Mouse (Mus musculus): ENCODE results near the gene Cuedc1.

Cuedc1 gene

GRCm38 (mm10) chr11:88086737-88087627 lies 10.9 kb upstream of the Cuedc1 start:
- peak; percentile 68 for DNase-seq (ENCODE audit: low spot score)

DNA sequence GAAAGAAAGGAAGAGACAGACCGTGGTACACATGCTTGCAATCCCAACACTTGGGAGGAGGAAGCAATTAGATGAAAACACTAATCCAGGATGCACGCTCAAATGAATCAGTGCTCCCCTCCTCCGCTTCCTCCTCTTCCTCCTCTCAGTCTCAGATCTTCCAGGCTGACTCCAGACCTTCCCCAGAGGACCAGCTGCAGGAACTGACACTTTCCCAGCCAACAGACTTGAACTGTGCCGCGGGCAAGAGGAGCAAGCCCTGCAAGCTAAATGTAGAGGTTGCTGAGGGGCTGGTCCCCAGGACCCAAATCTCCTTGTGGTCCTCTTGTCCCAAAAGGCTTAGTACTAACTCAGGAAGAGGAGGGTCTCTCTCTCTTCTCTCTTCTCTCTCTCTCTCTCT lies 8.7 kb upstream of the Cuedc1 start:
- no peak for DNase-seq (ENCODE audit: low spot score)

DNA sequence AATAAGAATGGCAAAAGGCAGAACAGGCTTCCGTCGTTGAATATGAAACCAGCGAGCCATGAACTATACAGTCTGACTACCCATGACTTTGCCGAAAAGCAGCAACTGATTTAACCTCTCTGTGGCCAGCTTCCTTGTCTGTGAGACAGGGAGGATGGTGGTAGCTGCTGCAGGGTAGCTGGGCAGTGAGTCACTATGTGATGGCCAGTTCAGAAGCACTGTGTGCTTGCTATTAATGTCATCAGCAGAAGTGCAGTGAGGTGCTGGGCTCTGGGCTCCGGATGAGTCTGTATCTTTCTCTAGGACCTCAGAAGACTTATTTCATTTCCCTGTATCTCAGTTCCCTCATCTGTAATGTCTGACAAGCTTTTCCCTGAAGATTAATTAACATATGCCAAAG lies 7.6 kb upstream of the Cuedc1 start:
- no peak for DNase-seq (ENCODE audit: low spot score)

DNA sequence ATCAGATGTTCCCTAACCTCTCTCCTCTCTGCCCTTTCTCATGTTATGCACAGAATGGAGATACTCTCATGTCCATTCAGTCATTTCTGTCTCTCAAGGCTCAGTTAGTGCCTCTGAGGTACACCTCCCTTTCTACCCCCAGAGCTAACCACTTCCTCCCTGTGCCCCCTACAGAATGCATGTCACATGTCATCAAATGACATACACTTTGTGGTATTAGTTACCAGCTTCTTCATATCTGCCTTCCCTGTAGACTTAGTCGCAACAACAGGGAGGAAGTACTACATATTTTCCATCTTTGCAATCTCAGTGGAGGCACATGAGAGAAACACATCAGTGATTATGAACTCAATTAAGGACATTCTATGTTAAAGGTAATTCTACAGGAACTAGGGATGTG lies 5.9 kb upstream of the Cuedc1 start:
- DNase-seq (ENCODE audit: low spot score): no peak

DNA sequence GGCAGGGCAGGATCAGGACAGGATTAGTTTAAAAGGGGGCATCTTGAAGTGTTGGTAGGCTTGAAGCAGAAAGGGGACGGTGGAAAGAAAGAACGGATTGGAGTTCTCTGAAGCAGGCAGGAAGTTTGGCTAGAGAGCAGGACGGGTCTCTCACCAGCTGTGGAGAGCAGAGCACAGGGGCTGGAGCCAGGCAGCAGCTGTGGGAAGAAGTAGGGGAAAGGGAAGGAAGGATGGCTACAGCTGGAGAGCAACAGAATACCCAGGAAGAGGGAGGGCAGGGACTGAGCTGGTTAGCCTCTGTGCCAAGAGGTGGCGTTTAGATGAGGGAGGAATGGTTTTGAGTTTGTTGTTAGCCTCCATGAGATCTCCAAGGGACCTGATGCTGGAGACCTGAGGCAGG lies 685 bp upstream of the Cuedc1 start:
- no peak for DNase-seq (ENCODE audit: low spot score)

DNA sequence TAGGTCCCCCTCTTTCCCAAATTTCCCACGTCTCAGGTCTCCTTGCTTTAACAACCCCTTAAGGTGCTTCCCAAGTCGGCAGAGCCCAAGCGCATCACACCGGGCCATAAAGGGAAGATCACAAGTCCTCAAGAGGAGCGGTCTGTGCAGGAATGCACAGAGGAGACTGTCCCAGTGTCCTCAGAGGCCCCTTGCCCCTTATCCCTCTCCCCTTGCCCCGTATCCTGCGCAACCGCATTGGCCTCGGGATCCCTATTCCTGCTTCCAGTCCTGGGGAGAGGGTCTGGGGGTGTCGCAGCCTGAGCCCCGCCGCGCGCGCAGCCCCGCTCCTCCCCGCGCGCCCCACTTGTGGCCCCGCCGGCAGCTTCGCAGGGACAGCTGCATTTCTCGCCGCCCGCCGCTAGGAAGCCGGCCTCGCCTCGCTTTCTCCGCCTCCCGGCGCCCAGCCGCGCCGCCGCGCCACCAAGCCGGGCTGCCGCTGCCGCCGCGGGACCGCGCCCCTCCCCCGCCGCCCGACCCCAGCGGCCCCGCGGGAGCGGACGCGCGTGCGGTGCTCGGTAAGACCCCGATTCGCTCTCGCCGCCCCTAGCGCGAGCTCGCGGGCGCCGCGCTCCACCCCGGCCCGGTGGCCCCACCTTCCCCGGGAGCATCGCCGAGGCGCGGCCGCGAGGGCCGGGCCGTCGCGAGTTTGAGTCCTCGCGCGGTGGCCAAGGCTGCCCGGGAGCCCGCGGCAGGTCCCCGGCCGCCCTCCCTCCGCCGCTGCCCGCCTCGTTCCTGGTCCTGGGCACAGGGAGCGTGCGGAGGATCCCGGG lies 1.1 kb downstream of the Cuedc1 start:
- DNase-seq (ENCODE audit: low spot score): no peak

DNA sequence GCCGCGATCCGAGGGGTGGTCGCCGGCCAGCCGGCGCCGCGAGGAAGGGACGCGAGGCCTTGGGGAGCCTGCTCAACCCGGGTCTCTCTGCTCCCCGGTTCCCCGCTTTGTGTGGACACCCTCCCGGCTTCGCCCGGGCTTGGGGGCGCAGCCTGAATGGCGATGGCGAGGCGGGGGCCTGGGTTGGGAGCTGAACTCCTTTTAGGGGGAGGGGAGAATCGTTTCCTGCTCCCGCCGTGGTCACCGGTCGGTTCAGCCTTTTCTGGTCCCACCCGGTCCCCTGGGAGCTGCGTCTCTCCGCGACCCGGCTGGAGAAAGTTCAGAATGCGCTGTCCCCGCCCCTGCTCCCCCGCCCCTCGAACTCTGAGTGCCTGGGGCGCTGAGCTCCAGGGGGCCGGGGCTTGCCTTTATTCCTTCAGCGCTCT lies 1.8 kb downstream of the Cuedc1 start:
- no peak for DNase-seq (ENCODE audit: low spot score)

- DNase-seq (ENCODE audit: low spot score): no peak
Observed at GRCm38 (mm10) chr11:88100170-88100569, 2.3 kb downstream of the Cuedc1 start.

- no peak for DNase-seq (ENCODE audit: low spot score)
Observed at GRCm38 (mm10) chr11:88103214-88103941, 5.5 kb downstream of the Cuedc1 start.

DNA sequence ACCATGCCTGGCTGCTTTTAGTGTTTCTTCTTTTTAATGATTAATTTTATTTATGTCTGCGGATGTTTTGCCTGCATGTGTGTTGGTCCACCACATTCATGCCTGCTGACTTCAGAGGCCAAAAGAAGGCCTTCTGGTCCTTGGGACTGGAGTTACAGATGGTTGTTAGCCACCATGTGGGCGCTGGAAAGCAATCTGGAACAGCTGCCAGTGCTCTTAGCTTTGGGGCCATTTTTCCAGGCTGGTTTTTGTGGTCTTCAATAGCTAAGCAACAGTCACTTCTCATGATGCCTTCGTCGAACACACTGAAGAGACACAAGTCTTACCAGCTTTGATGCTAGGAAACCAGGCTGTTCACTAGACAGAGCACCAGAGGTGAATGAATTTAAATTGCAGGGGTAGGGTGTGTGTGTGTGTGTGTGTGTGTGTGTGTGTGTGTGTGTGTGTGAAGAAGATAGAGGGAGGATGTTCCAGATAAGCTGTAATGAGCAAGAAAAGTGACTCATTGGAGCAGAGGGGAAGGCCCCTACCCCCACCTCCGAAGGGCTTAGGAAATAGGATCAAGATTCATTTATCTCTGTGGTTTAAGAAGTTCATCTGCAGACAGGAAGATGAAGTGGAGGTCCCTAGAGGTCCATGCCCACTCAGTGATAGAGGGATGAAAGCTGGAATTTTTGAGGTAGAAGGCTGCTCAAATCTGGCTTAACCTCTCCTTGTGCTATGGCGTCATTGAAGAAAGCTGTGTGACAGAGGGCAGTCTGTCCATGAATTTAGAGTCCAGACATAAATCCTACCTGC lies 7.8 kb downstream of the Cuedc1 start:
- DNase-seq (ENCODE audit: low spot score): no peak

- DNase-seq (ENCODE audit: low spot score): no peak
Observed at GRCm38 (mm10) chr11:88106292-88106554, 8.4 kb downstream of the Cuedc1 start.

- DNase-seq (ENCODE audit: low spot score): no peak
Observed at GRCm38 (mm10) chr11:88107365-88107764, 9.5 kb downstream of the Cuedc1 start.

- DNase-seq (ENCODE audit: low spot score): no peak
Observed at GRCm38 (mm10) chr11:88110031-88110594, 12.3 kb downstream of the Cuedc1 start.

DNA sequence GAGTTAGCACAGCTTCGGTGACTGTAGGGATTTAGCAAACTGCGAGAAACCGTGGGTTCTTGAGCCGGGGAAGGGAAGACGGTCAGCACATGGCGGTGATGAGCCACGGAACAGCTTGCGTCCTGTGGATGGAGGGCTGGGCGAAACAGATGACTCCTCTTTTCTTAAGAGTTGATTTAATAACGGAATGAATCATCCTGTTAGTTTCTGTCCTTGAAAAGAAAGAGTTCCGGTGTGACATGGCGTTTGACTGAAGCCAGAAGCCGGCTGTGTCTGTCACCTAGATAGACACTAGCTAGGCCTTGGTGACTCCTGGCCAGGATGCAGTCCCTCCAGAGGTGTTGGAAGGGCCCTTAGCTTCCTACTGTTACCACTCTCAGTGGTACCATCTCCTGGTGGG lies 14.2 kb downstream of the Cuedc1 start:
- no peak for DNase-seq (ENCODE audit: low spot score)

GRCm38 (mm10) chr11:88112677-88113333 lies 14.9 kb downstream of the Cuedc1 start:
- DNase-seq (ENCODE audit: low spot score): no peak

GRCm38 (mm10) chr11:88113543-88114271 lies 15.8 kb downstream of the Cuedc1 start:
- no peak for DNase-seq (ENCODE audit: low spot score)

- DNase-seq (ENCODE audit: low spot score): no peak
Observed at GRCm38 (mm10) chr11:88114871-88115301, 17.0 kb downstream of the Cuedc1 start.

GRCm38 (mm10) chr11:88116568-88116967 lies 18.7 kb downstream of the Cuedc1 start:
- no peak for DNase-seq (ENCODE audit: low spot score)

DNA sequence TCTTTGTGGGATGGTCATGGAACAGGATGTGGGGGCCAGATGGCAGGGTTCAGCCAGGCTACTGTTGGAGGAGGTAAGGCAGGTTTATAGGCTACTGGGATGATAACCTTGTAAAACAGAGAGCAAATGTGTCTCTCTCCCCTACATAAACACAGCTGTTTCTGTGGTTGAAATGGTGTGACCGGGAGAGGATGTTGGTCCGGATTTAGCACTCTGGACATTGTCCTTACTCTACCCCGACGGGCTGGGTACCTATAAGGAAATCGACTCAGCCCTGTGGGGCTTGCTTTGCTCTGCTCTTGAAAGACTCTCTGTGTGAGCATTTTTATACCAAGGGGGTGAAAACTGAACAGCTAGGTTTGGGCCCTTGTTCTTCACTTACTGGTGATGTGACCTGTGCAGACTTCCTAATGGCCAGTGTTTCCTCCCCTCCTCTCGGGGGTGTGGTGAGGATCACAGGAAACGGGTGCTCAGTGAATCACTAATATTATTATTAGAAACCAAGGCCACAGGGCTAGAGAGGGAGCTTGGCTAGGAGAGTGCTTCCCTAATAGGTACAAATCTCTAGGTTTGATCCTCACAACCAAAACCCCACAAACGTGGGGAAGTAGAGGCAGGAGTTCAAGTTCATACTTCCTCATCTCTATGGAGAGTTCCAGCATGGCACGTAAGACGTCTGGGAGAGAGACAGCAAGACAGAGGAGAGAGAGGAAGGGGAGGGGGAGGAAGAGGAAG lies 19.7 kb downstream of the Cuedc1 start:
- no peak for DNase-seq (ENCODE audit: low spot score)

DNA sequence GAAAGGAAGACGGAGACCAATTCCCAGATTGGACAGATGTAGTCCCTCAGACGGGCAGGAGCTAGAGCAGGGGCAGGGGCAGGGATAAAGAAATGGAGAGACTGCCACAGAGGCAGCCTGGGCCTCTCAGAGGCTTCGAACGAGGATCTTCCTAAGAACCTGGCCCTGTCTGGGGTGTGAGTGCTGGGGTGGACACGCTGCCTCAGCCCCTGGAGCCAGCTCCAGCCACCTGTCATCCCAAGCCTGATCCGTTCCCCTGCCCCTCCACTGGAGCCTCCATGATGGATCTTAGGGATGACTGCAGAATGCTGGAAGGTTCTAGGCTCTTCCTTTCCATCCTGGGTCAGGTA lies 20.2 kb downstream of the Cuedc1 start:
- DNase-seq (ENCODE audit: low spot score): no peak

Measured in c-Kit-positive CD71-positive TER-119-positive erythroid progenitor cells, embryonic 14.5 days (primary cell).